Mouse (Mus musculus) heart, postnatal 0 days (tissue): Measurements from ENCODE around the gene Hfe2. TPM values are rescaled to one million over a fixed set of nuclear protein-coding genes. Genes with fewer than 3 reads are reported as not detected.

Experiments
- ATAC-seq: fragments of 200-750 bp; cut with Nextera tagmentation; 2 replicates; pipeline ENCODE4 v1.8.0; 2017; ENCODE audit warnings: low read depth, moderate number of reproducible peaks, moderate library complexity; ENCODE audit not compliant: insufficient read depth
- DNase-seq: peaks from one replicate; pipeline ENCODE4 v3.0.0-alpha.2; 2016; ENCODE audit warnings: low spot score
- H3K27ac ChIP-seq: fragments of 300-500 bp; sonication (generic); 2 replicates; pipeline ENCODE4 v1.5.1; 2014; ENCODE audit warnings: low read depth, mild to moderate bottlenecking
- H3K27me3 ChIP-seq: fragments of 300-500 bp; sonication (generic); 2 replicates; pipeline ENCODE4 v1.6.1; 2014; ENCODE audit warnings: low read length, mixed read lengths; ENCODE audit not compliant: control insufficient read depth, insufficient read depth
- H3K36me3 ChIP-seq: fragments of 300-500 bp; sonication (generic); replicated peaks from 2 replicates; pipeline ENCODE4 v1.6.1; 2014; ENCODE audit warnings: low read length, mixed read lengths; ENCODE audit not compliant: control insufficient read depth, insufficient read depth
- H3K4me1 ChIP-seq: fragments of 300-500 bp; sonication (generic); 2 replicates; pipeline ENCODE4 v1.6.1; 2014; ENCODE audit warnings: antibody characterized with exemption; ENCODE audit not compliant: control insufficient read depth, insufficient read depth
- H3K4me2 ChIP-seq: fragments of 300-500 bp; sonication (generic); 2 replicates; pipeline ENCODE4 v1.6.1; 2014; ENCODE audit warnings: low read depth, mild to moderate bottlenecking, low read length, moderate library complexity
- H3K4me3 ChIP-seq: fragments of 300-500 bp; sonication (generic); 2 replicates; pipeline ENCODE4 v1.5.1; 2014; ENCODE audit warnings: low read depth, low read length
- H3K9ac ChIP-seq: fragments of 300-500 bp; sonication (generic); replicated peaks from 2 replicates; pipeline ENCODE4 v1.6.1; 2014; ENCODE audit warnings: low read depth, low read length, mixed read lengths
- H3K9me3 ChIP-seq: fragments of 300-500 bp; sonication (generic); replicated peaks from 2 replicates; pipeline ENCODE4 v1.6.1; 2016; ENCODE audit warnings: low read length; ENCODE audit not compliant: control insufficient read depth
- CTCF ChIP-seq: IDR thresholded peaks from 2 replicates; pipeline ENCODE4 v1.5.1; 2016; ENCODE audit warnings: antibody characterized with exemption, control low read depth, low read depth
- EP300 ChIP-seq: IDR thresholded peaks from 2 replicates; pipeline ENCODE4 v1.6.1; 2016; ENCODE audit warnings: antibody characterized with exemption, low read depth
- WGBS: fragments of 180-500 bp; shearing (Covaris S2); extraction: QIAGEN DNeasy Blood & Tissue Kit; methylation state at CpG from one replicate; pipeline ENCODE4 v1.1.7; 2014; 5-methylcytosine and 5-hydroxymethylcytosine counted together
- polyA plus RNA-seq: library from polyadenylated mRNA; unstranded; fragments of >200 nt; fragmentation: Nextera tagmentation; extraction: Ambion mirVana; gene quantifications from 2 replicates; pipeline ENCODE4 v1.2.1, GENCODE M21; 2015
- total RNA-seq: library from RNA; depleted of rRNA; stranded (reverse); fragments of >200 nt; gene quantifications from 2 replicates; pipeline ENCODE4 v1.2.3, GENCODE M21; 2014; ENCODE audit warnings: low replicate concordance

The Hfe2 gene
- total and polyA plus RNA-seq, 2 experiments from 2014 or later, result 25.9 to 81.3 TPM

DNA sequence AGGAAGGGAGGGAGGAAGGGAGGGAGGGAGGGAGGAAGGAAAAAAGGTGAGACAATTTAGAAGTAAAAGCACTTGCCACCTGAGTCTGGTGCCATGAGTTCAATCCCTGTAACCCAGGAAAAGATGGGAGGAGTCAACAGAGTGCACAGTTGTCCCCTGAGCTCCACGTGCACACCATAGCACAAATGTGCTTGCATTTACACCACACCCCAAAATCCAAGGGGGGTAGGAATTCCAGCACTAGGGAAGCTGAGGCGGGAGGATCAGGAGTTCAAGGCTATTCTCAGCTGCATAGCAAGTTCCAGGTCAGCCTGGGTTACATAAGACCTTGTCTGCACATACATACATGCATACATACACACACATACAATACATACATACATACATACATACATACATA is 46.4 kb downstream of the Hfe2 start:
- no peak for ATAC-seq
- DNase-seq, result no peak
- WGBS, result 78% methylated on average over 2 of the region's 2 CpGs
- peak overlapping the region; percentile 1; the same call in 1 of the 2 replicates for H3K4me2 ChIP-seq
- H3K9me3 ChIP-seq, result no peaks in the 10 kb centered on the region
- H3K4me3 ChIP-seq, result no peak overlapping the region
- no peaks in the 10 kb centered on the region for H3K27me3 ChIP-seq
- H3K36me3 ChIP-seq, result no peaks in the 10 kb centered on the region
- peak overlapping the region; percentile 74 for H3K27ac ChIP-seq
- TF ChIP-seq CTCF, result no peak
- H3K4me1 ChIP-seq, result peaks cover 73% of the 10 kb centered on the region
- H3K9ac ChIP-seq, result no peak overlapping the region; the same call in 1 of the 2 replicates

DNA sequence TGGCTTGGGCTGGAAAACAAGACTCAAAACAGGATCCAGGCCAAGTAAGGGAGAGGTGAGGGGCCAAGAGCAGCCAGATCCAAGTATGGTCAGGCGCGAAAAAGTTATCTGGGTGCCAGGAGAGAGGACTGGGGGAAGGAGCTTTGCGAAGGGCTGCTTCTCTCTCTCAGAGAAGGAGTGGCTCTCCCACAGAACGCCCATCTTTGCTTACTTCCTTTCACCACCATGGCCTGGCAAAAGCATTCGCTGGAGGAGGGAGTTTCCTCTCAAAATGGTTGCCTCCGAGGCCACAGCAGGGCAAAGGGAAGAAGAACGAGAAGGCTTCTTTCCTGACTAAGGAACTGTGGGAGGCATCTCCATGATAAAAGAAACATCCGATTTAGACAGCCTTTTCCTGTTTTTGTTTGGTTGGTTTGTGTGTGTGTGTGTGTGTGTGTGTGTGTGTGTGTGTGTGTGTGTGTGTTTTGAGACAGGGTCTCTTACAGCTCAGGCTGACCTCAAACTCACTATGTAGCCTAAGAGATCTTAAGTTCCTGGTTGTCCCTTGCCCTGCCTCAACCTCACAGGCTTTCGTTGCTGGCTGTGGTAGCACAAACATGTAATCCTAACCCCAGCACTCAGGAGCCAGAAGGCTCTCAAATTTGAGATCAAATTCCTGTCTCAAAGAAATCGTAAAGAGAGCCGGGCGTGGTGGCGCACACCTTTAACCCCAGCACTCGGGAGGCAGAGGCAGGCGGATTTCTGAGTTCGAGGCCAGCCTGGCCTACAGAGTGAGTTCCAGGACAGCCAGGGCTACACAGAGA is 47.1 kb downstream of the Hfe2 start:
- Histone ChIP-seq H3K9ac (no peak overlapping the region; the same call in 1 of the 2 replicates), H3K4me1 (peaks cover 73% of the 10 kb centered on the region), H3K4me2 (peak overlapping the region; percentile 1; the same call in 1 of the 2 replicates), H3K27me3 (no peaks in the 10 kb centered on the region), H3K27ac (peak overlapping the region; percentile 74), H3K4me3 (no peak overlapping the region), H3K9me3 (no peaks in the 10 kb centered on the region), H3K36me3 (no peaks in the 10 kb centered on the region)
- peak; percentile 31 for ATAC-seq
- peak; percentile 86 for DNase-seq
- TF ChIP-seq CTCF (no peak), EP300 (peak; percentile 97)
- WGBS, result 47% methylated on average over 15 of the region's 16 CpGs

DNA sequence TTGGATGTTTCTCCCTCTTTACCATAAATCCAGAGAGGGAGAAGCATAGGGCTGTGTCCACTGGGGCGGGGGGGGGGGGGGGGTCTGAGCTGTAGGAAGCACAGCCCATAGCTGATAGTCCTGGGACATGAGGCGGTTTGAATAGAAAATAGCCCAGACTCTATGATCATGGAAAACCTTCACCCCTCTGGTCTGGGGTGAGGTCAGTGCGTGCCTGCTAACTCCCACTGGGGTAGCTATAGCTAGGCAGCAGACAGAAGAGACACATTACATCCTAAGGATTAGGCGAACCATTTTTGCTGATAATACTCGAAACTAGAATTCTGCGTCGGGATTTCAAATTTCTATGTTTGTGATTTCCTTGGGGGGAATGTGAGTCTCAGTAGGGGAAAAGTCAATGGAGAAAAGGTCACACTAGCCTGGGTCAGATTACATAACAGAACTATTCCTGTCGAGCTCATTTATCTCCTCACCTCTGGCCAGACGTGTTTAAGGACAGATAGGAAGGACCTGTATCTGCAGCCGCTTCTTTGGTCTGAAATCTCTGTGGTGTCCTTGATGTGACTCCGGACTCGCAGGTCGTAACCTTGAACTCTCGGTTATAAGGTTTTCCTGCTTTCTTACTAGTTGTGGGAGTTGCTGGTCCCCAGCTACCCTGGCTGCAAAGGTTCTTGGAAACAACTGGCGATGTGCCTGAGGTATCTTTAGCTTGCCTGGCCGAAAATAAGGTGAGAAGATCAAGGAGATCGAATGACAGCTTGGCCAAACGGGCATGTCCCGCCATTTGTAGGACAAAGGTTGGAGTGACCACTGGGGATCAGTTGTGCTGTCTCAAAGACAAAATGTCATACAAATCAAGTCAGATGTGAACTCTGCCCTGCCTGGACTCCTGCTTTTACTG is 48.9 kb downstream of the Hfe2 start:
- no peaks in the 10 kb centered on the region for H3K9me3 ChIP-seq
- TF ChIP-seq CTCF (no peak), EP300 (peak; percentile 81; the same call in 1 of the 2 replicates)
- no peak overlapping the region for H3K9ac ChIP-seq
- H3K36me3 ChIP-seq, result no peaks in the 10 kb centered on the region
- 32% methylated on average over 18 of the region's 19 CpGs for WGBS
- peak overlapping the region; percentile 16; the same call in 1 of the 2 replicates for H3K4me2 ChIP-seq
- no peaks in the 10 kb centered on the region for H3K27me3 ChIP-seq
- peak overlapping the region; percentile 99 for H3K27ac ChIP-seq
- ATAC-seq (no peak), DNase-seq (peak; percentile 74)
- peaks cover 84% of the 10 kb centered on the region for H3K4me1 ChIP-seq
- no peak overlapping the region for H3K4me3 ChIP-seq

DNA sequence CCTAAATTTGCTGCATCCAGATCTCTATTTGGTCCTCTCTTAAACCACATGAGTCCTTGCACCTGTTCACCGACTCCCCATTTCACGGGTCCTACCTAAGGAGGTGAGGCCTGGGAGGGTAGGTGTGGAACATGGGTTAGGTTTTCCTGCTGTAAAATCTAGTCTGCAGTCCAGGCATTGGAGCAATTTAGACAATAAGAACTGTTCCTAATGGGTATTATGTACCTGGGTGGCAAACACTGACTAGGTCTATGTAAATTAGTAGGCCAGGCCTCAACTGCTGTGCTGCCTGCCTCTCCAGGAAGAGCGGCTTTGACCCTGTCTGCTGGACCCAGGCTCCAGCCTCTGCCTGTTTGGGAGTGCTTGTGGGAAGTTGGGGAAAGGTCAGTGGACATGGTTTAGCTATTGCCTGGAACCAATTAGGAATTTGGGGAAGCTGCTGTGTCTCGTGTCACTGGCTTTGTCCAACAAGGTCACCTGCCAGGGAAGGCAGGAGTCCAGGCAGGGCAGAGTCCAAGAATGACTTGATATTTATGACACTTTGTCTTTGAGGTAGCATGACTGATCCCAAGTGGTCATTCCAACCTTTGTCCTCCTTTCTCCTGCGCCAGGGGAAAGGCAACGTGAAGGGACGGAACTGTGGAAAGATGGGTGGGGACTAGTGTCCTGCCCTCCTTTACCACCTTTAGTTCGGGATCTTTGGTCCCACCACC is 50.5 kb downstream of the Hfe2 start:
- peak overlapping the region; percentile 44 for H3K9ac ChIP-seq
- H3K4me3 ChIP-seq, result no peak overlapping the region
- ATAC-seq (peak; percentile 9; the same call in 1 of the 2 replicates), DNase-seq (peak; percentile 36)
- H3K4me2 ChIP-seq, result peak overlapping the region; percentile 40
- no peaks in the 10 kb centered on the region for H3K9me3 ChIP-seq
- H3K27me3 ChIP-seq, result no peaks in the 10 kb centered on the region
- peaks cover 80% of the 10 kb centered on the region for H3K4me1 ChIP-seq
- WGBS, result 60% methylated on average over 8 of the region's 8 CpGs
- TF ChIP-seq CTCF, result no peak
- peak; percentile 95 for TF ChIP-seq EP300
- H3K36me3 ChIP-seq, result no peaks in the 10 kb centered on the region
- peak overlapping the region; percentile 99 for H3K27ac ChIP-seq
